Mouse (Mus musculus): ENCODE measurements around the gene Ybx3.

The Ybx3 gene

GRCm38 (mm10) chr6:131382984-131383337 is 5.3 kb downstream of the Ybx3 start:
- DNase-seq, result no peak

- DNase-seq, result no peak
Observed at GRCm38 (mm10) chr6:131382232-131382983, 5.9 kb downstream of the Ybx3 start.

GRCm38 (mm10) chr6:131378858-131379428 is 9.3 kb downstream of the Ybx3 start:
- DNase-seq, result no peak

GRCm38 (mm10) chr6:131377378-131377777 is 10.9 kb downstream of the Ybx3 start:
- DNase-seq, result no peak

- peak; percentile 23 for DNase-seq
Observed at GRCm38 (mm10) chr6:131374594-131375340, 13.5 kb downstream of the Ybx3 start.

GRCm38 (mm10) chr6:131373160-131373559 is 15.1 kb downstream of the Ybx3 start:
- DNase-seq, result no peak

- DNase-seq, result no peak
Observed at GRCm38 (mm10) chr6:131370767-131371166, 17.5 kb downstream of the Ybx3 start.

- DNase-seq, result no peak
Observed at GRCm38 (mm10) chr6:131369866-131370616, 18.2 kb downstream of the Ybx3 start.

GRCm38 (mm10) chr6:131367101-131367500 is 21.2 kb downstream of the Ybx3 start:
- DNase-seq, result peak; percentile 27

GRCm38 (mm10) chr6:131364353-131364752 is 23.9 kb downstream of the Ybx3 start:
- no peak for DNase-seq

- DNase-seq, result no peak
Observed at GRCm38 (mm10) chr6:131362987-131363765, 25.1 kb downstream of the Ybx3 start.

GRCm38 (mm10) chr6:131360693-131361092 is 27.6 kb downstream of the Ybx3 start:
- peak; percentile 46 for DNase-seq

- no peak for DNase-seq
Observed at GRCm38 (mm10) chr6:131359543-131359942, 28.7 kb downstream of the Ybx3 start.

- no peak for DNase-seq
Observed at GRCm38 (mm10) chr6:131354913-131355312, 33.4 kb downstream of the Ybx3 start.

GRCm38 (mm10) chr6:131353352-131353919 is 34.8 kb downstream of the Ybx3 start, which contains the start of gene Styk1:
Gene Styk1 (minus strand): TSS chr6:131353597.
- DNase-seq, result peak; percentile 72

GRCm38 (mm10) chr6:131347026-131347425 is 41.2 kb downstream of the Ybx3 start:
- DNase-seq, result no peak

- no peak for DNase-seq
Observed at GRCm38 (mm10) chr6:131344346-131344745, 43.9 kb downstream of the Ybx3 start.

- DNase-seq, result no peak
Observed at GRCm38 (mm10) chr6:131340082-131340481, 48.2 kb downstream of the Ybx3 start.

- no peak for DNase-seq
Observed at GRCm38 (mm10) chr6:131339309-131339708, 49.0 kb downstream of the Ybx3 start.

- DNase-seq, result no peak
Observed at GRCm38 (mm10) chr6:131338787-131339186, 49.5 kb downstream of the Ybx3 start.

- DNase-seq, result peak; percentile 3
Observed at GRCm38 (mm10) chr6:131327076-131327475, 61.2 kb downstream of the Ybx3 start.

Data from layer of hippocampus, adult 9-11 months (tissue).